Mouse (Mus musculus): Measurements from ENCODE around the gene Cecr2.

DNA sequence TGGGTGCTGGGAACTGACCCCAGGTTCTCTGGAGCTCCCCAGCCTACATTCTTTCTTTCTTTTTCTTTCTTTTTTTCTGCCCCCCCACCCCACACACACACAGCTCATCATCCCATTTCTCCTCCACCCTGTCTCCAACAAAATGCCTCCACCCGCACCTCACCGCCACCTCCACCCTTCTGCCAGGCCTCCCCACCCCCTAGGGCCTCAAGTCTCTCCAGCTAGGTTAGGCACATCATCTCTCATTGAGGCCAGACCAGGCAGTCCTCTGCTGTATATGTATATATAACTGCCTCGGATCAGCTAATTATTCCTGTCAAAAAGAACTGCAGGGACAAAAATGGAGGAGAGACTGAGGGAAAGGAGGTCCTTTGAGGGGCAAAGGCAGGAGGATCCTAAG is 69.8 kb downstream of the Cecr2 start:
- TF ChIP-seq CTCF (IDR thresholded peaks at IDR 0.05; ENCODE audit: low read depth, low read length) (no peak), TAL1 (conservative IDR thresholded peaks at IDR 0.05; ENCODE audit: low read depth, low read length) (no peak)
